Mouse (Mus musculus): ENCODE data around the gene Sox18. TPM values are rescaled to one million over a fixed set of nuclear protein-coding genes. Genes with fewer than 3 reads are reported as not detected.

Sox18 gene
- polyA plus RNA-seq, 2 experiments = 4.1 to 5.5 TPM

DNA sequence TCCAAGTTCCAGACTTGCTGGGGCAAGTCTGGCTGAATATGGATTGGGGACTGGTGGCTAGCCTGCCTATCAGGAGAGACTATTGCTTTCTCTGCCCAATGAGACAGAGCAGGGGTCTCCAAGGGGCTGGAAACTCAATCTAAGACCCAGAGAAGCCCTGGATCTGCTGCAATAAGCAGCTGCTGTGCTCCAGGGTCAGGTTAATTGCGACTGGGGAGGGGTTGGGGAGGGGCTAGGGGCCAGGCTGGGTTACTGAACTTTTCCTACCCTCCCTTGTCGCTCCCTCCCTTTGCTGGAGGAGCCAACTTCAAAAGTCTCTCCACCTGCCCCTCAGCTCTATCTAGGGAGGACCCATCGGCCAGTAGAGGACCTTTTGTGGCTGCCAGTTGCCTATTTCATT is 14.7 kb downstream of the Sox18 start, which contains the start of gene Gm29797:
Gene Gm29797, plus strand, starts transcription at position 301 of the 400 bp plus-strand sequence.
- Histone ChIP-seq H3K9me3 (ENCODE audit: control insufficient read depth, low read length) (no peaks in the 10 kb centered on the region), H3K4me1 (replicated peaks; ENCODE audit: control insufficient read depth in 2 of 2, insufficient read depth in 2 of 2, low read length in 1 of 2) (peaks cover 0 to 7% of the 10 kb centered on the region in 2 experiments; a peak in 1 of 4 replicates), H3K9ac (replicated peaks) (no peak within 1 kb of the TSS), H3K4me2 (ENCODE audit: low read depth) (no peak within 1 kb of the TSS), H3K27me3 (ENCODE audit: control insufficient read depth, insufficient read depth, low read length) (no peaks in the 10 kb centered on the region), H3K36me3 (replicated peaks; ENCODE audit: control insufficient read depth, insufficient read depth, low read depth) (peaks cover 5% of the 10 kb centered on the region), H3K27ac (no peak within 1 kb of the TSS), H3K4me3 (ENCODE audit: insufficient read depth in 1 of 2, low read depth in 2 of 2, low read length in 2 of 2) (no peak within 1 kb of the TSS)
- no peak for DNase-seq (ENCODE audit: low read depth in 3 of 3, low spot score in 3 of 3)
- 54% methylated on average over 3 of the region's 3 CpGs for WGBS (ENCODE audit: insufficient replicate concordance)
- ATAC-seq (ENCODE audit: insufficient read depth) = no peak
- no peak for TF ChIP-seq EP300 (IDR thresholded peaks at IDR 0.05; ENCODE audit: low read depth)
- TF ChIP-seq CTCF (IDR thresholded peaks at IDR 0.05; ENCODE audit: low read depth) = no peak

DNA sequence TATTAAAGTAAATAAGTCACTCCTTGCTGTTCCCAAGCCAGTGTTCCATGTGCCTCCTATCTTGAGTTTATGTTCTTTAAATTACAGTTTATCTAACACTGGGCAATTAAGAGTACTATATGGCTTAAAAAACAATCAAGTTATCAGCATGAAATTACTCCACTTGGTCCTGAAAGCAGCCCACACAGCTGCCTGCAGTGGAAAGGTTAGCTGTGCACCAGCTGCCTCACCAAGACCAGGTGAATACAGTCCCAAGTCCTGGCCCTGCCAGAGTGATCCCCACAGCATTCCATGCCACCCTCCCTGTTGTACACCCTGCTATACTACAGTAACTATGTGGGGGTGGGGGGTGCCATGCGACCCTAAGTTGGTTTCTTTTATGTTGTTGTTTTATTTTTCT is 17.9 kb downstream of the Sox18 start:
- Histone ChIP-seq H3K27me3 (ENCODE audit: control insufficient read depth, insufficient read depth, low read length) (no peaks in the 10 kb centered on the region), H3K4me1 (replicated peaks; ENCODE audit: control insufficient read depth in 2 of 2, insufficient read depth in 2 of 2, low read length in 1 of 2) (no peaks in the 10 kb centered on the region), H3K9me3 (ENCODE audit: control insufficient read depth, low read length) (no peaks in the 10 kb centered on the region), H3K27ac (no peak overlapping the region), H3K4me3 (ENCODE audit: insufficient read depth in 1 of 2, low read depth in 2 of 2, low read length in 2 of 2) (no peak overlapping the region), H3K36me3 (replicated peaks; ENCODE audit: control insufficient read depth, insufficient read depth, low read depth) (peaks cover 23% of the 10 kb centered on the region), H3K9ac (replicated peaks) (no peak overlapping the region), H3K4me2 (ENCODE audit: low read depth) (no peak overlapping the region)
- WGBS (ENCODE audit: insufficient replicate concordance) = 71% methylated on average over 1 of the region's 1 CpGs
- DNase-seq (ENCODE audit: low read depth in 3 of 3, low spot score in 3 of 3) = no peak
- TF ChIP-seq EP300 (IDR thresholded peaks at IDR 0.05; ENCODE audit: low read depth) (no peak), CTCF (IDR thresholded peaks at IDR 0.05; ENCODE audit: low read depth) (no peak)
- no peak for ATAC-seq (ENCODE audit: insufficient read depth)

DNA sequence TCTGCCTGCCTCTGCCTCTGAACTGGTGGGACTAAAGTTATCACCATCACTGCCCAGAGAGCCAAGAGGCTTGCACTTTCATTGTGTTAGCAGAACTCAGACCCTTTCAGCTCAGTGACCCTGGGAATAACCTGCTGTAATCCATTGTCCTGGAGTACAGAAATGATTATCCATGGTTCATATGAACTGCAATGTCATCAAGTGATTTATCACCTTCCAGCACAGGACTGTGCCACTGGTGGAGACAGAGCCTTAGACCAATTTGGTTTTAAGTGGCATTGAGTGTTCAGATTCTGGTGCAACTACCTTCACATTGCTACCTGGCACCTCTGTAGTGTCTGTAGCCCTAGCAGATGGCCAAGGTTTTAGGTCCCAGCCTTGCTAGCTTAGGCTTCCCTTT is 18.4 kb downstream of the Sox18 start:
- no peak overlapping the region for H3K4me3 ChIP-seq (ENCODE audit: insufficient read depth in 1 of 2, low read depth in 2 of 2, low read length in 2 of 2)
- H3K4me1 ChIP-seq (replicated peaks; ENCODE audit: control insufficient read depth in 2 of 2, insufficient read depth in 2 of 2, low read length in 1 of 2) = no peaks in the 10 kb centered on the region
- no peaks in the 10 kb centered on the region for H3K27me3 ChIP-seq (ENCODE audit: control insufficient read depth, insufficient read depth, low read length)
- H3K27ac ChIP-seq = no peak overlapping the region
- TF ChIP-seq CTCF (IDR thresholded peaks at IDR 0.05; ENCODE audit: low read depth) (no peak), EP300 (IDR thresholded peaks at IDR 0.05; ENCODE audit: low read depth) (no peak)
- peaks cover 23% of the 10 kb centered on the region for H3K36me3 ChIP-seq (replicated peaks; ENCODE audit: control insufficient read depth, insufficient read depth, low read depth)
- H3K9ac ChIP-seq (replicated peaks) = no peak overlapping the region
- H3K4me2 ChIP-seq (ENCODE audit: low read depth) = no peak overlapping the region
- ATAC-seq (ENCODE audit: insufficient read depth) (no peak), DNase-seq (ENCODE audit: low read depth in 3 of 3, low spot score in 3 of 3) (no peak)
- no peaks in the 10 kb centered on the region for H3K9me3 ChIP-seq (ENCODE audit: control insufficient read depth, low read length)

DNA sequence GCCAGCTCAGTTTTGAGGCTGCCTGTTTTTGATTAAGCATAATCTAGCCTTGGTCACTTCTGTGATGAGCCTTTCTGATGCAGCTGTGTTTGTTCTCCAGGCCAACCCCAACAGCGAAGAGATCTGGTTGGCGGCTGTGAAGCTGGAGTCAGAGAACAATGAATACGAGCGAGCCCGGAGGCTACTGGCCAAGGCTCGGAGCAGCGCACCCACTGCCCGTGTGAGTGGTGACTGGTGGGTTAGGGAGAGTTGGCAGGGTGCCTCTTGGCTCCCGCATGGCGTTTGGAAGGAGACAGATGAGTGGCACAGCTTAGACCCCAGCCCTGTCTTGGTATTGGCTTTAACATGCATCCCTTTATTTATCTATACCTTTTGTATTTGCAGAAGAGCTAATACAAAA is 22.5 kb downstream of the Sox18 start:
- Histone ChIP-seq H3K36me3 (replicated peaks; ENCODE audit: control insufficient read depth, insufficient read depth, low read depth) (peaks cover 43% of the 10 kb centered on the region), H3K27me3 (ENCODE audit: control insufficient read depth, insufficient read depth, low read length) (no peaks in the 10 kb centered on the region), H3K27ac (no peak overlapping the region), H3K9me3 (ENCODE audit: control insufficient read depth, low read length) (no peaks in the 10 kb centered on the region), H3K9ac (replicated peaks) (no peak overlapping the region), H3K4me1 (replicated peaks; ENCODE audit: control insufficient read depth in 2 of 2, insufficient read depth in 2 of 2, low read length in 1 of 2) (no peaks in the 10 kb centered on the region), H3K4me3 (ENCODE audit: insufficient read depth in 1 of 2, low read depth in 2 of 2, low read length in 2 of 2) (no peak overlapping the region), H3K4me2 (ENCODE audit: low read depth) (no peak overlapping the region)
- TF ChIP-seq EP300 (IDR thresholded peaks at IDR 0.05; ENCODE audit: low read depth) (no peak), CTCF (IDR thresholded peaks at IDR 0.05; ENCODE audit: low read depth) (no peak)
- no peak for ATAC-seq (ENCODE audit: insufficient read depth)
- DNase-seq (ENCODE audit: low read depth in 3 of 3, low spot score in 3 of 3) = no peak
- WGBS (ENCODE audit: insufficient replicate concordance) = 83% methylated on average over 10 of the region's 10 CpGs

DNA sequence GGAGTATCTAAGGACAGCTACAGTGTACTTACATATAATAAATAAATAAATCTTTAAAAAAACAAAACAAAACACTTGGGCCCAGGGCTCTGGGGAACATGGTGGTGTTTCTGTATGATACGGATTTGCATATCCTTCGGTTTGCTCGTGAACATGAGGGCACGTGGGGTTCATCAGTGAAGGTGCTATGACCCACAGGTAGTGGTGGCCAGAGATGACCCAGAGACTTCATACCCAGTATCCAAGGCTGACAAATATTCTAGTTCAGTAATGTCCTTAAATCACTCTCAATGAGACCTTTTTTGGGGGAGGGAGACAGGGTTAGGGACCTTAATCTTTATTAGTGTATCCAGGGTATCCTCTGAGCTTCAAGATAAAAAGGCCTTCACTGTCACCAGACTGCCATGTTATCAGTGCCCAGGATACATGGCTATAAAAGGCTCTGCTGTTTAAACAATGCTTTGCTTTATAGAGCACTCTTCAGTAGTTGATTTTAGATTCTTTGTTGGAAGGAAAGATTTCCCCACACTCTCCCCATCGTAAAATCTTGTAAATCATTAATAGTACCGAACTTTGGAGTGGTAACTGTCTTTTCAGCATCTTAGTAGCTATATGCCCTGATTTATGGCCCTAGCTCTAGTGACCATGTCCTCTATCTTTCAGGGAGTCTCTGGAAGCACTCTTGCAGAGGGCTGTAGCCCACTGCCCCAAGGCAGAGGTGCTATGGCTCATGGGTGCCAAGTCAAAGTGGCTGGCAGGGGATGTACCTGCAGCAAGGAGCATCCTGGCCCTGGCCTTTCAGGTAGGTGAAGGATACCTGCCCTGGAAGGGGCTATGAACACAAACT is 24.6 kb downstream of the Sox18 start:
- Histone ChIP-seq H3K4me3 (ENCODE audit: insufficient read depth in 1 of 2, low read depth in 2 of 2, low read length in 2 of 2) (no peak overlapping the region), H3K27me3 (ENCODE audit: control insufficient read depth, insufficient read depth, low read length) (no peaks in the 10 kb centered on the region), H3K4me1 (replicated peaks; ENCODE audit: control insufficient read depth in 2 of 2, insufficient read depth in 2 of 2, low read length in 1 of 2) (no peaks in the 10 kb centered on the region), H3K36me3 (replicated peaks; ENCODE audit: control insufficient read depth, insufficient read depth, low read depth) (peaks cover 50% of the 10 kb centered on the region), H3K27ac (no peak overlapping the region), H3K4me2 (ENCODE audit: low read depth) (no peak overlapping the region), H3K9ac (replicated peaks) (no peak overlapping the region), H3K9me3 (ENCODE audit: control insufficient read depth, low read length) (no peaks in the 10 kb centered on the region)
- 84% methylated on average over 6 of the region's 6 CpGs for WGBS (ENCODE audit: insufficient replicate concordance)
- no peak for ATAC-seq (ENCODE audit: insufficient read depth)
- no peak for DNase-seq (ENCODE audit: low read depth in 3 of 3, low spot score in 3 of 3)
- TF ChIP-seq EP300 (IDR thresholded peaks at IDR 0.05; ENCODE audit: low read depth) (no peak), CTCF (IDR thresholded peaks at IDR 0.05; ENCODE audit: low read depth) (no peak)
